Mouse (Mus musculus) erythroid progenitor cell, adult 5-6 weeks (primary cell): Measurements from ENCODE around the gene Vmn1r88. TPM values are rescaled to one million over a fixed set of nuclear protein-coding genes. Genes with fewer than 3 reads are reported as not detected.

Source experiments
- ATAC-seq: replicated peaks from 2 replicates; pipeline ENCODE4 v1.8.0; 2016; ENCODE audit warnings: moderate number of reproducible peaks, mild to moderate bottlenecking, moderate TSS enrichment, inconsistent platforms; ENCODE audit not compliant: poor library complexity, low FRiP score, severe bottlenecking
- total RNA-seq, 2 experiments: library from RNA; stranded (forward) in 1 of 2; stranded (reverse) in 1 of 2; fragments of 150-400 nt in 1 of 2; fragments of 186-747, 209-891 nt in 1 of 2; gene quantifications; 2 replicates each; pipeline versions ENCODE4 v1.2.3 to v1.2.4; 2015 to 2017; ENCODE audit warnings: low replicate concordance in 2 of 2

The Vmn1r88 gene
- total RNA-seq (2015; ENCODE audit: low replicate concordance) (not detected in 2 replicates), total RNA-seq (2017; ENCODE audit: low replicate concordance) (not detected in 2 replicates)

DNA sequence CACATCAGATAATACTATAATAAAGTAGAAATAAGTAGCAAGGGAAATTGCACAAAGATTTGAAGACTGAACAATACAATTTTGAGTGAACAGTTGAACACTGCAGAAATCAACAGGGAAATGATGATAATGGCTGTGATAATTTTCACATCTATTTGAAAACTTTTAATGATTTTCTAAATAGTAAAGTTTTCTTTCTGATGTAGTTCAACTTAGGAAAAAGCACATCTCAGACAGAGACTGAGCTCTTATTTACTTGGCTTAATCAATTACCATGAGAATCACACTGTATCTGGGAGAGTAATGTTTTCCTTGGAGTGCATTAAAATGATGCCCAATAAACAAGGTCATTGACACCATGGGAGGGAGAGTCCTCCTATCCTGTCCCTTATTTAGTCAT, at the start of gene Vmn1r88:
Vmn1r88 (plus strand) TSS at position 301 of the 400 bp plus-strand sequence.
- no peak for ATAC-seq

DNA sequence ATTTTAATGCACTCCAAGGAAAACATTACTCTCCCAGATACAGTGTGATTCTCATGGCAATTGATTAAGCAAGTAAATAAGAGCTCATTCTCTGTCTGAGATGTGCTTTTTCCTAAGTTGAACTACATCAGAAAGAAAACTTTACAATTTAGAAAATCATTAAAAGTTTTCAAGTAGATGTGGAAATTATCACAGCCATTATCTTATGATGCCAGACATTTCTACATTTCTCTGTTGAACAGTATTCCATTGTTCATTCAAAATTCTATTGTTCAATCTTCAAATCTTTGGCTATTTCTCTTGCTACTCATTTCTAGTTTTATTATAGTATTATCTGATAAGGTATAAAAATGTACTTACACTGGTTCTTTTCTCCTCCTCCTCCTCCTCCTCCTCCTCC, 39.6 kb upstream of the Vmn1r88 start, which contains the start of gene Vmn1r86:
Vmn1r86 (minus strand) TSS at position 101 of the 400 bp plus-strand sequence.
- ATAC-seq, result no peak

DNA sequence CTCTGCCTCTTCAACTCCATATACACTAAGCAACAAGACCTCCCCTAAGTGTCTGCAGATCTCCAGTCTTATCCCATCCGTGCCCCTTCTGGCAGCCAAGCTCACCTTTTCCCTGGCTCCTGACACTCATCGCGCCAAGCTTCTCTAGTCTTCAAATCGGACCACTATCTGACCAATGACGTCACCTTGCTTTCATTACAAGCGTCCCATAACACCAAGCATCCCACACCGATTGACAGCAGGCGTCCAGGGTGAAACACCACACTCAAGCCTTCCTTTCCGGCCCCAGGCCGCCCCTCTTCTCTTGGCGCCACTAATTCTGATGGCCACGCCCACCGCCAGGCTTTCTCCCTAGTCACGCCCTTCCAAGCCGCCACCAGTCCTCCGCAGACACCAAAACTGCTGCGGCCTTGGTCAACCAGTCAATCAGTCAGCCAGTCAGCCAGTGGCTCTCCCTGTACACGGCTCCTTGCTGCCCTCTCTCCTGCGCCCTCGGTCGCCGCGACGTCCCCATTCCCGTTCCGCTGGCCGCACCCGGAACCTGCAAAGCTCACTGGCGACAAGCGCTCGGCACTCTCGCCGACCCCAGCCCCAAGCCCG, 35.7 kb upstream of the Vmn1r88 start:
- ATAC-seq, result peak; percentile 99

DNA sequence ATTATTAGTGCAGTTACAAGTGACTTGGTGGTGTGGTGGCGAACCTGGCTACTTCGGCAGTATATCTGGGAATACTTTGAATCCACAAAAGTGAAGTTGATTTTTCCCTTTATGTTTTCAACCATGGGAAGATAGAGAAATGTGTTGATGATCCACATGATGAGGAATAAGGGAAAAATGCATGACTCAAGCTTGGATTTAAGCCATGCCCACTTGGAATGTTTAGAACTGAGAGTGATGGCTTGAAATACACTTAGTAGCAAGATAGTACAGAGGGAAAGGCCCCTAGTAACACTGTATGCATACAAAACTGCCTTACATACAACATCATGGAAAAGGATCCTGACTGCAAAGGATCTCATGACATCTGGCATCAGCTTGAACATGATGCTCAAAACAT, 27.5 kb upstream of the Vmn1r88 start:
- ATAC-seq, result no peak

DNA sequence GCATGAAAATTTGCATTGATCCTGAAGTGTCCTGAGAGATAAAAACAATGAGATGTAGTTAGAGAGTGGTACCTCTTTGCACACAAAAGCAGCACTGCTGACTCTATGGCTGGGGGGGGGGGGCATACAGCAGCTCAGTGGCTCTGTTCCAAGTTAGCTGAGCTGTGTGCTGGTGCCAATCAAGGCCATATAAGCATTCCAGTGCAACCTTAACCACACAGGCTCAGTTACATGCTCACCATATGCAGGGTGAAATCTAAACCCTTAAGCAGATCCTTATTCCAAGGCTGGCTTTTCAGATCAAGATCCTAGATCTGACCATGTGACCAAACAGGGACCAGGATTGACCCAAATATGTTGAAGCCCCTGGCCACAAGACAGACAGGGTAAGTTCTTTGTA, 22.0 kb upstream of the Vmn1r88 start:
- no peak for ATAC-seq

DNA sequence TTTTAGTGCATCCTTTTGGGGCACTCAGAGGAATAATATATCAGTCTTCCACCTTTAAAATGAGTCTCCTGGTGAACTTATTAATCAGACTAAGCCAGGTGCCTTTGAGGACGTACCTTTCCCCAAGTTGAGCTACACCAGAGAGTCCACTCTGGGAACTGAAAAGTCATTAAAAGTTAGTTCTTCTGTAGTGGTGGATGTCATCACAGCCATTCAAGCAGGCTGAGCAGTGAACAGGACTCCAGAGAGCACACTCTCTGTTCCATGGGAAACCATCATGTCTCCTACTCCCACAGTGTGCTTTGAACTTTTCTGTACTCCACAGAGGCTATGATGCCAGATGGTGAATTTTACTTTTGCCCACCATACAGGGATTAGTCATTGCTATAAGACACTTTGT, 19.3 kb upstream of the Vmn1r88 start, which contains the start of gene Vmn1r87:
Vmn1r87 (minus strand) TSS at position 101 of the 400 bp plus-strand sequence.
- no peak for ATAC-seq

DNA sequence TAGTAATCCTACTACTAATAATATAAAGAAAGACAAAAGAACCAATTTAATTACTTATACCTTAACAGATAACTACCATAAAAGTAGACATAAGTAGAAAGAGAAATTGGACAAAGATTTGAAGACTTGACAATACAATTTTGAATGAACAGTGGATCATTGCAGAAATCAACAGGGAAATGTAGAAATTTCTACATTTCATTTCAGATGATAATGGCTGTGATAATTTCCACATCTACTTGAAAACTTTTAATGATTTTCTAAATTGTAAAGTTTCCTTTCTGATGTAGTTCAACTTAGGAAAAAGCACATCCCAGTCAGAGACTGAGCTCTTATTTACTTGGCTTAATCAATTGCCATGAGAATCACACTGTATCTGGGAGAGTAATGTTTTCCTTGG, 53.4 kb downstream of the Vmn1r88 start, which contains the start of gene Vmn1r89:
Vmn1r89 (plus strand) TSS at position 301 of the 400 bp plus-strand sequence.
- ATAC-seq, result no peak

Other genes with a start within 250 kb of the Vmn1r88 start
- 579 and 738 TPM in 2 replicates for gene Rps5, start 237.3 kb upstream of the Vmn1r88 start, total RNA-seq (2015; ENCODE audit: low replicate concordance)
- gene Rps5, start 237.3 kb upstream of the Vmn1r88 start, total RNA-seq (2017; ENCODE audit: low replicate concordance), result 178 and 253 TPM in 2 replicates
- gene Rnf225, start 232.2 kb upstream of the Vmn1r88 start, total RNA-seq (2015; ENCODE audit: low replicate concordance), result 0.42 TPM in 1 of 2 replicates, not detected in the other
- gene Rnf225, start 232.2 kb upstream of the Vmn1r88 start, total RNA-seq (2017; ENCODE audit: low replicate concordance), result 0.51 TPM in 1 of 2 replicates, not detected in the other
- 0.42 and 0.72 TPM in 2 replicates for gene Zfp324, start 193.7 kb upstream of the Vmn1r88 start, total RNA-seq (2015; ENCODE audit: low replicate concordance)
- 1.4 and 1.7 TPM in 2 replicates for gene Zfp324, start 193.7 kb upstream of the Vmn1r88 start, total RNA-seq (2017; ENCODE audit: low replicate concordance)
- gene Zfp446, start 181.7 kb upstream of the Vmn1r88 start, total RNA-seq (2015; ENCODE audit: low replicate concordance), result 0.72 and 5.9 TPM in 2 replicates
- gene Zfp446, start 181.7 kb upstream of the Vmn1r88 start, total RNA-seq (2017; ENCODE audit: low replicate concordance), result 0.39 and 0.68 TPM in 2 replicates
- not detected in 2 replicates for gene Slc27a5, start 161.4 kb upstream of the Vmn1r88 start, total RNA-seq (2015; ENCODE audit: low replicate concordance)
- not detected in 2 replicates for gene Slc27a5, start 161.4 kb upstream of the Vmn1r88 start, total RNA-seq (2017; ENCODE audit: low replicate concordance)
- gene Trim28, start 160.5 kb upstream of the Vmn1r88 start, total RNA-seq (2015; ENCODE audit: low replicate concordance), result 194 and 220 TPM in 2 replicates
- gene Trim28, start 160.5 kb upstream of the Vmn1r88 start, total RNA-seq (2017; ENCODE audit: low replicate concordance), result 137 and 141 TPM in 2 replicates
- gene Zbtb45, start 149.5 kb upstream of the Vmn1r88 start, total RNA-seq (2015; ENCODE audit: low replicate concordance), result 4.0 and 10.1 TPM in 2 replicates
- 6.7 and 7.6 TPM in 2 replicates for gene Zbtb45, start 149.5 kb upstream of the Vmn1r88 start, total RNA-seq (2017; ENCODE audit: low replicate concordance)
- 116 and 138 TPM in 2 replicates for gene Chmp2a, start 124.8 kb upstream of the Vmn1r88 start, total RNA-seq (2015; ENCODE audit: low replicate concordance)
- 125 and 153 TPM in 2 replicates for gene Chmp2a, start 124.8 kb upstream of the Vmn1r88 start, total RNA-seq (2017; ENCODE audit: low replicate concordance)
- 70.0 and 96.9 TPM in 2 replicates for gene Ube2m, start 121.3 kb upstream of the Vmn1r88 start, total RNA-seq (2015; ENCODE audit: low replicate concordance)
- gene Ube2m, start 121.3 kb upstream of the Vmn1r88 start, total RNA-seq (2017; ENCODE audit: low replicate concordance), result 61.0 and 94.6 TPM in 2 replicates
- not detected in 2 replicates for gene Mzf1, start 104.8 kb upstream of the Vmn1r88 start, total RNA-seq (2015; ENCODE audit: low replicate concordance)
- not detected in 2 replicates for gene Mzf1, start 104.8 kb upstream of the Vmn1r88 start, total RNA-seq (2017; ENCODE audit: low replicate concordance)
- gene Vmn1r85, start 64.4 kb upstream of the Vmn1r88 start, total RNA-seq (2015; ENCODE audit: low replicate concordance), result not detected in 2 replicates
- gene Vmn1r85, start 64.4 kb upstream of the Vmn1r88 start, total RNA-seq (2017; ENCODE audit: low replicate concordance), result not detected in 2 replicates
- gene Vmn1r86, start 39.7 kb upstream of the Vmn1r88 start, total RNA-seq (2015; ENCODE audit: low replicate concordance), result not detected in 2 replicates
- not detected in 2 replicates for gene Vmn1r86, start 39.7 kb upstream of the Vmn1r88 start, total RNA-seq (2017; ENCODE audit: low replicate concordance)
- gene Vmn1r87, start 19.4 kb upstream of the Vmn1r88 start, total RNA-seq (2015; ENCODE audit: low replicate concordance), result not detected in 2 replicates
- gene Vmn1r87, start 19.4 kb upstream of the Vmn1r88 start, total RNA-seq (2017; ENCODE audit: low replicate concordance), result not detected in 2 replicates
- gene Vmn1r89, start 53.5 kb downstream of the Vmn1r88 start, total RNA-seq (2015; ENCODE audit: low replicate concordance), result not detected in 2 replicates
- not detected in 2 replicates for gene Vmn1r89, start 53.5 kb downstream of the Vmn1r88 start, total RNA-seq (2017; ENCODE audit: low replicate concordance)
- gene Lig1, start 117.7 kb downstream of the Vmn1r88 start, total RNA-seq (2015; ENCODE audit: low replicate concordance), result 174 and 196 TPM in 2 replicates
- 133 and 162 TPM in 2 replicates for gene Lig1, start 117.7 kb downstream of the Vmn1r88 start, total RNA-seq (2017; ENCODE audit: low replicate concordance)
- gene Zswim9, start 119.2 kb downstream of the Vmn1r88 start, total RNA-seq (2015; ENCODE audit: low replicate concordance), result 5.9 and 8.6 TPM in 2 replicates
- 5.1 and 7.1 TPM in 2 replicates for gene Zswim9, start 119.2 kb downstream of the Vmn1r88 start, total RNA-seq (2017; ENCODE audit: low replicate concordance)
- gene Pla2g4c, start 165.1 kb downstream of the Vmn1r88 start, total RNA-seq (2015; ENCODE audit: low replicate concordance), result 6.7 and 14.8 TPM in 2 replicates
- 6.1 and 8.9 TPM in 2 replicates for gene Pla2g4c, start 165.1 kb downstream of the Vmn1r88 start, total RNA-seq (2017; ENCODE audit: low replicate concordance)
- gene Cabp5, start 238.6 kb downstream of the Vmn1r88 start, total RNA-seq (2015; ENCODE audit: low replicate concordance), result not detected in 2 replicates
- not detected in 2 replicates for gene Cabp5, start 238.6 kb downstream of the Vmn1r88 start, total RNA-seq (2017; ENCODE audit: low replicate concordance)